Mouse (Mus musculus) small intestine, adult 2 months (tissue): ENCODE measurements around the gene Poc1b. TPM values are rescaled to one million over a fixed set of nuclear protein-coding genes. Genes with fewer than 3 reads are reported as not detected.

Source experiments
- H3K27ac ChIP-seq: fragments of 200-500 bp; 2 replicates; pipeline ENCODE4 v1.5.1; 2012; ENCODE audit warnings: low read depth, low read length, control low read depth, inconsistent platforms; ENCODE audit not compliant: insufficient read depth
- H3K27me3 ChIP-seq: fragments of 200-500 bp; 2 replicates; pipeline ENCODE4 v1.6.1; 2012; ENCODE audit warnings: mild to moderate bottlenecking, moderate library complexity, low read length, inconsistent platforms; ENCODE audit not compliant: control insufficient read depth, insufficient read depth
- H3K36me3 ChIP-seq: fragments of 200-500 bp; 2 replicates; pipeline ENCODE4 v1.6.1; 2012; ENCODE audit warnings: mild to moderate bottlenecking, low read length, control low read depth, inconsistent platforms; ENCODE audit not compliant: control insufficient read depth, insufficient read depth
- H3K4me1 ChIP-seq: fragments of 200-500 bp; 2 replicates; pipeline ENCODE4 v1.6.1; 2012; ENCODE audit warnings: low read length, inconsistent platforms, mixed read lengths; ENCODE audit not compliant: control insufficient read depth, insufficient read depth, insufficient read length
- H3K4me3 ChIP-seq: fragments of 200-500 bp; 2 replicates; pipeline ENCODE4 v1.5.1; 2012; ENCODE audit warnings: low read depth, mild to moderate bottlenecking, control low read depth, inconsistent platforms, low read length, moderate library complexity
- CTCF ChIP-seq: fragments of 200-500 bp; IDR thresholded peaks from 2 replicates; pipeline ENCODE4 v1.5.1; 2012; ENCODE audit warnings: low read depth, mild to moderate bottlenecking, control low read depth, inconsistent platforms, low read length, moderate library complexity, mixed read lengths; ENCODE audit not compliant: insufficient replicate concordance, insufficient read length; ENCODE audit errors: extremely low read depth
- POLR2A ChIP-seq: fragments of 200-500 bp; IDR thresholded peaks from 2 replicates; pipeline ENCODE4 v1.6.1; 2012; ENCODE audit warnings: low read depth, mild to moderate bottlenecking, control low read depth, inconsistent platforms, low read length, moderate library complexity
- WGBS: fragments of 180-500 bp; shearing (Covaris S2); methylation state at CpG from one replicate; pipeline ENCODE4 v1.1.7; 2018; 5-methylcytosine and 5-hydroxymethylcytosine counted together
- polyA plus RNA-seq: library from polyadenylated mRNA; depleted of rRNA; stranded (reverse); fragments of >200 nt; gene quantifications from 2 replicates; pipeline ENCODE4 v1.2.3, GENCODE M21; 2012

The Poc1b gene
- polyA plus RNA-seq, 1 experiment = 5.5 TPM

GRCm38 (mm10) chr10:99196556-99196955 is 89.7 kb downstream of the Poc1b start:
- Histone ChIP-seq H3K4me1 (peaks cover 17% of the 10 kb centered on the region), H3K27me3 (no peaks in the 10 kb centered on the region), H3K27ac (no peak overlapping the region), H3K36me3 (peaks cover 2% of the 10 kb centered on the region; the same call in 1 of the 2 replicates), H3K4me3 (no peak overlapping the region)
- no peak for TF ChIP-seq POLR2A
- no peak for TF ChIP-seq CTCF
- WGBS = 82% methylated on average over 13 of the region's 13 CpGs

GRCm38 (mm10) chr10:99197125-99197524 is 90.3 kb downstream of the Poc1b start:
- Histone ChIP-seq H3K27ac (no peak overlapping the region), H3K4me3 (no peak overlapping the region), H3K27me3 (no peaks in the 10 kb centered on the region), H3K4me1 (peaks cover 17% of the 10 kb centered on the region), H3K36me3 (peaks cover 2% of the 10 kb centered on the region; the same call in 1 of the 2 replicates)
- WGBS = 94% methylated on average over 8 of the region's 8 CpGs
- TF ChIP-seq POLR2A (no peak), CTCF (no peak)

GRCm38 (mm10) chr10:99197607-99198305 is 90.9 kb downstream of the Poc1b start:
- TF ChIP-seq POLR2A (no peak), CTCF (no peak)
- H3K36me3 ChIP-seq = peaks cover 2% of the 10 kb centered on the region; the same call in 1 of the 2 replicates
- 67% methylated on average over 9 of the region's 9 CpGs for WGBS
- peaks cover 21% of the 10 kb centered on the region for H3K4me1 ChIP-seq
- no peak overlapping the region for H3K27ac ChIP-seq
- no peaks in the 10 kb centered on the region for H3K27me3 ChIP-seq
- H3K4me3 ChIP-seq = no peak overlapping the region

- Histone ChIP-seq H3K27me3 (no peaks in the 10 kb centered on the region), H3K36me3 (peaks cover 2% of the 10 kb centered on the region; the same call in 1 of the 2 replicates), H3K4me3 (no peak overlapping the region), H3K4me1 (peaks cover 16% of the 10 kb centered on the region), H3K27ac (no peak overlapping the region)
- TF ChIP-seq CTCF (no peak), POLR2A (no peak)
- WGBS = 92% methylated on average over 9 of the region's 9 CpGs
Measured at GRCm38 (mm10) chr10:99198946-99199345, 92.1 kb downstream of the Poc1b start.

- Histone ChIP-seq H3K4me3 (no peak overlapping the region), H3K27me3 (no peaks in the 10 kb centered on the region), H3K27ac (no peak overlapping the region), H3K4me1 (peaks cover 8% of the 10 kb centered on the region), H3K36me3 (peaks cover 2% of the 10 kb centered on the region; the same call in 1 of the 2 replicates)
- WGBS = 84% methylated on average over 5 of the region's 5 CpGs
- TF ChIP-seq CTCF (no peak), POLR2A (no peak)
Measured at GRCm38 (mm10) chr10:99200944-99201343, 94.1 kb downstream of the Poc1b start.

GRCm38 (mm10) chr10:99201786-99202185 is 95.0 kb downstream of the Poc1b start:
- H3K4me1 ChIP-seq = peaks cover 4% of the 10 kb centered on the region
- 10% methylated on average over 1 of the region's 1 CpGs for WGBS
- H3K27me3 ChIP-seq = no peaks in the 10 kb centered on the region
- H3K4me3 ChIP-seq = no peak overlapping the region
- H3K27ac ChIP-seq = no peak overlapping the region
- H3K36me3 ChIP-seq = no peaks in the 10 kb centered on the region
- no peak for TF ChIP-seq POLR2A
- no peak for TF ChIP-seq CTCF

- Histone ChIP-seq H3K36me3 (no peaks in the 10 kb centered on the region), H3K4me1 (peaks cover 4% of the 10 kb centered on the region; the same call in 1 of the 2 replicates), H3K27me3 (no peaks in the 10 kb centered on the region), H3K27ac (no peak overlapping the region; the same call in 1 of the 2 replicates), H3K4me3 (no peak overlapping the region)
- TF ChIP-seq CTCF = no peak
- TF ChIP-seq POLR2A = no peak
- WGBS = 44% methylated on average over 8 of the region's 8 CpGs
Measured at GRCm38 (mm10) chr10:99202363-99202762, 95.5 kb downstream of the Poc1b start.

GRCm38 (mm10) chr10:99203163-99203562 is 96.3 kb downstream of the Poc1b start:
- Histone ChIP-seq H3K4me1 (peaks cover 4% of the 10 kb centered on the region; the same call in 1 of the 2 replicates), H3K4me3 (no peak overlapping the region), H3K27me3 (no peaks in the 10 kb centered on the region), H3K27ac (no peak overlapping the region), H3K36me3 (no peaks in the 10 kb centered on the region)
- WGBS = 79% methylated on average over 5 of the region's 5 CpGs
- no peak for TF ChIP-seq POLR2A
- TF ChIP-seq CTCF = no peak
